Mouse (Mus musculus): ENCODE data around the gene Arl8b. TPM values are rescaled to one million over a fixed set of nuclear protein-coding genes. Genes with fewer than 3 reads are reported as not detected.
"Not testable (repeated sequence)": the region's sequence is repeated elsewhere in the genome, so short reads cannot be mapped to it uniquely, and the experiment has no call there.

Gene Arl8b
- total RNA-seq, 2 experiments from 2014 or later: 67.0 to 201 TPM

DNA sequence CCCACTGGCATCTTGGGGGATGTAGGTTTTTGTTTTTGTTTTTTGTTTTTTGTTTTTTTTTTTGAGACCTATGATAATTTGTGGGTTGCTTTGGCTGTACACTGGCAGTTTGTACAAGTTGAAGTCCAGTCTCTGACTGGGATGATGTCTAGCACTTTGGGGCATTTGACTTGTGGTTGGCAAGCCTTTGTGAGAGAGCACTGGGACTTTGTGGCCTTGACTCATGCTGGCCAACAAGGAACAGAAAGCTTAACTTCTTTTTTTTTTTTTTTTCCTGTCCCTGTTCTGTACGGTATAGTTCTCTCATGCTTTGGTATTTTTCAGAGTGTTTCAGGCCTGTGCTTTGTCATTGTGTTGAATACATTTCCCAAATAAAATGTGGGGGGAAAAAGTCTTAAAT lies 49.3 kb downstream of the Arl8b start:
- no peak for ATAC-seq (ENCODE audit: poor library complexity, severe bottlenecking)

DNA sequence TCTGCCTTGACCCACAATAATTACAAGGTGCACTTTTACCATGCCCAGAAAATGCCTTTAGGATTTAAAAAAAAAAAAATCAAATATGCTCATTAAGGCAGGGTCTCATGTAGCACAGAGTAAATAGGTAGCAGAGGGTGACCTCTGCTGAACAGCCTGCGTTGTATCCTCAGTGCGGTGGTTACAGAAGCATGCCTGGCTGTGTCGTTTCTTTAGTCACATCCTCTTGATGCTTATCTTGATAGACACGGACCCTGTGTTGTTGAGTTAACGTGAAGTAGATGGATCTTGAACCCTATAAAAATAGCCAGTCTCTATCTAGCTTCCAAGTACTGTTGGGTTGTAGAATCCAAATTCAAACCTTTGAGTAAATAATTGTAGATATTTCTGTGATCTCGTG lies 50.1 kb downstream of the Arl8b start:
- ATAC-seq (ENCODE audit: poor library complexity, severe bottlenecking): no peak

GRCm38 (mm10) chr6:108833963-108834697 lies 51.2 kb downstream of the Arl8b start:
- ATAC-seq (ENCODE audit: poor library complexity, severe bottlenecking): peak; percentile 6; the same call in 1 of the 2 replicates

DNA sequence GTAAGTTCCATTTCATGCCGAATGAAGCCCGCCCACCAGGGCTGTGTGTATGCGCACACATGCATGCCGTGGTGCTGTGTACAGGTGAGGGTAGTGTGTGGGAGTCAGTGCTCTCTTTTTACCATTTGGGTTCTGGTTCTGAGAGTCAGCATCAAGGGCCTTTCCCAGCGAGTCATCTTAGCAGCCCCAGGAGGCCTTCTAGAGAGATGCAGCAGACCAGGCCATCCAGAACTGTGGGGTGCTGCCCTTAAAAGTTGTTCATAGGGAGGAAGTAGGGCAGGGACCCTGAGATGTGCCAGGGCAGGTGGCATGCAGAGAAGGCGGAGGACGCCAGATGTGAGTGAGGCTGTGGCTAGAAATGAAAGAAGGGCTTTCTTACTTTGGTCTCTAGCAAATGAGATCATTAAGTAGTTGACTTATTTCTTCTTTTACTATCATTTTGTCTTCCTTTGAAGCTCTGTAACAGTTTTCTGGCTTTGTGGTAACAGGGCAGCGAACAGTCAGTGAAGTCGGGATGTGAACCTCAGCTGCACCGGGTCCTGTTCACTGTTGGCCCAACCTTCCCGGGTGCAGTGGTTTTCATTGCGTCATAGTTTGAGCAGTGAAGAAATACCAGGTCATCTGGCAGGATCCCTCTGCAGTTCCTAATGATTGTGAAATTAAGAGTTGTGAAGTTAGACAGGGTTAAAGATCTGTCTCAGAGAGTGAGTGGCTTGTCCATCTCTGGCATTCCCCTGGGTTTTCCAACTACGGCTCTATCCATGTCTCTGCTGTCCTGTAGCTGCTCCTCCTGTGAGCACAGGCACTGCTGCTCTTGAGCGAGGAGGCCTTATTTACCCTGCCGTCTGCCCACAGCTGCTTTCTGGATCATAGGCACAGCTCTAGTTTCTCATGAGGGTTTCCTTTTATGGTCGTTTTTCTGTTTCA lies 53.1 kb downstream of the Arl8b start:
- ATAC-seq (ENCODE audit: poor library complexity, severe bottlenecking): peak; percentile 80

GRCm38 (mm10) chr6:108837081-108837480 lies 54.2 kb downstream of the Arl8b start:
- ATAC-seq (ENCODE audit: poor library complexity, severe bottlenecking): no peak

DNA sequence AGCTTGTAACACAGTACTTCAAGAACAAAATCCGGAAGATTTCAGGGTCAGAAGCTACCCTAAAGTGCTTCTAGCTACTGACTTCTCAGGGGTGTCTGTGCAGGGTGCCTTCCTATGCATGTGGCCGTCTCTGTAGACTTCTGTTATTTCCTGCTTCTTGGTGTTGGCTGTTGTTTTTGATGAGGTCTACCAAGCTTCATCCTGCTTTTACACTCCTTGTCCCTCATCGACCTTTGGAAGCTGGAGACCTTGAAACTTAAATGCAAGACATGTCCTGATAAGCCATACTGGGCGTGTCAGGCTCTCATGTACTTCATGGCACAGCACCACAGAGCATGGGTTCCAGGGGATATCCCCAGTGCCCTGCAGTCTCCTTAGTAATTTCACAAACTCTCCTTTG lies 55.1 kb downstream of the Arl8b start:
- no peak for ATAC-seq (ENCODE audit: poor library complexity, severe bottlenecking)

- no peak for ATAC-seq (ENCODE audit: poor library complexity, severe bottlenecking)
Measured at GRCm38 (mm10) chr6:108839432-108839831, 56.5 kb downstream of the Arl8b start.

- ATAC-seq (ENCODE audit: poor library complexity, severe bottlenecking): no peak
Measured at GRCm38 (mm10) chr6:108840861-108841640, 58.2 kb downstream of the Arl8b start.

- peak; percentile 14; the same call in 1 of the 2 replicates for ATAC-seq (ENCODE audit: poor library complexity, severe bottlenecking)
Measured at GRCm38 (mm10) chr6:108843664-108844063, 60.8 kb downstream of the Arl8b start.

GRCm38 (mm10) chr6:108844093-108844492 lies 61.2 kb downstream of the Arl8b start:
- ATAC-seq (ENCODE audit: poor library complexity, severe bottlenecking): peak; percentile 70

GRCm38 (mm10) chr6:108844771-108845170 lies 61.9 kb downstream of the Arl8b start:
- ATAC-seq (ENCODE audit: poor library complexity, severe bottlenecking): no peak

- ATAC-seq (ENCODE audit: poor library complexity, severe bottlenecking): no peak
Measured at GRCm38 (mm10) chr6:108852088-108852670, 69.3 kb downstream of the Arl8b start.

DNA sequence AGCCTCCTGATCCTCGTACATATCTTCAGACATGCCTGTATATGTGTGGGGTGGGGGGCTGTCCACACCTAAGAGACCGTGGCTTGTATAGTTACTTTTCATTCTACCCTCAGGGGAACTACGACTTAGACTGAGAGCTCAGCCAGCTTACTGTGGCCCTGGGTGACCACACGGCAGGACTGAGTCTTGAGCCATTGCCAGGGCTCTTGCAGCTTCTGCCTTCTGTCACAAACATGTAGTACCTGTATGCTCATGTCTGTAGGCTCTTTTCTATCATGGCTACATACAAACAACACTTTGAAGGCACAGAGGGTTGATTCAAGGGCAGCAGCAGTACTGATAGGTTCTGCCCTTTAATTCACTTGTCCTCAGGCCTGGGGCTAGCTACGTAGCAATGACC lies 70.1 kb downstream of the Arl8b start:
- no peak for ATAC-seq (ENCODE audit: poor library complexity, severe bottlenecking)

DNA sequence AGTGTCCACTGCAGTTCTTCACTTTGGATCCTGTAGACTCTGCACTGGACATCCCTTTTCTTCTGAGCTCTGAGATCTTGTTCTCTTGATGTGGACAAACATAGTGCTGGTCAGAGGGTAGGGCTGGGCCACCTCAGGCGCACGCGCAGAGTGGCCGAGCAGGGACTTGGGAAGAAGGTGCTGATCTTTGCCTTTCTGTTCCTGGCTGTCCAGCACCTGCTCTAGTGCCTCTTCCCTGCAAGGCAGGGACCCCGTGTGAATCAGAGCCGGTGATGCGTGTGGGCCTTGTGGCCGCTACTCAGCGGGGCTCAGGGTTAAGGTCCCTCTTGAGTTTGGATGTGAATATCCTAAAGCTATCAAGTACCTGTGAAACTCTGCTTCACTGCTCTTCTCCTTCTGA lies 75.7 kb downstream of the Arl8b start:
- ATAC-seq (ENCODE audit: poor library complexity, severe bottlenecking): no peak

- no peak for ATAC-seq (ENCODE audit: poor library complexity, severe bottlenecking)
Measured at GRCm38 (mm10) chr6:108861226-108861625, 78.3 kb downstream of the Arl8b start.

GRCm38 (mm10) chr6:108862548-108862947 lies 79.6 kb downstream of the Arl8b start:
- ATAC-seq (ENCODE audit: poor library complexity, severe bottlenecking): no peak

GRCm38 (mm10) chr6:108866317-108866716 lies 83.4 kb downstream of the Arl8b start:
- no peak for ATAC-seq (ENCODE audit: poor library complexity, severe bottlenecking)

DNA sequence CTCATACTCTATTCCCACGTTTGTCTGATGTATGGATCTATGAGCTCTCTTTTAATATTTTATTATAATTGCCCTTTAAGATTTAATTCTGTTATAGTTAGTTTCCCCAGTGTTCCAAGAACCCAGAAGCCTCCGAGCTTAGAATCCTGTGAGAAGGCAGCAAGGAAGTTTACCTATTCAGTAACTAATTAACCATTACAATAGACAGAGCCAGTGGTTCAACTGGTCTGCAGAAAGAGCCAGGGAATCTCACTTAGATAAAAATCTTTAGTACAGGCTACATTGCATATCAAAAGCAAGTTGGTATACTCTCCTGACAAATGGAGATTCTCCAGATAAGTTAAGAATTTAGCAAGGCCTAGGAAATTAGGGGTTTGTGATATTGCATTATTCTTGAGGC lies 86.1 kb downstream of the Arl8b start:
- ATAC-seq (ENCODE audit: poor library complexity, severe bottlenecking): not testable (repeated sequence)

- ATAC-seq (ENCODE audit: poor library complexity, severe bottlenecking): no peak
Measured at GRCm38 (mm10) chr6:108870421-108870820, 87.5 kb downstream of the Arl8b start.

- ATAC-seq (ENCODE audit: poor library complexity, severe bottlenecking): no peak
Measured at GRCm38 (mm10) chr6:108871251-108871650, 88.4 kb downstream of the Arl8b start.

Measured in megakaryocyte, adult 5-6 weeks (primary cell).